Mouse (Mus musculus) stomach, postnatal 0 days (tissue): ENCODE measurements around the gene Cfap58.

ENCODE experiments used
- CTCF ChIP-seq: IDR thresholded peaks from 2 replicates; pipeline ENCODE4 v1.5.1; 2016; ENCODE audit warnings: antibody characterized with exemption, low read depth, mild to moderate bottlenecking, moderate library complexity
- EP300 ChIP-seq: optimal IDR thresholded peaks from 2 replicates; pipeline ENCODE3; 2016; ENCODE audit warnings: antibody characterized with exemption

GRCm38 (mm10) chr19:47925819-47926218, 11.7 kb upstream of the Cfap58 start:
- no peak for TF ChIP-seq CTCF
- no peak for TF ChIP-seq EP300
